Mouse (Mus musculus): ENCODE data around the gene Ephx4. TPM values are rescaled to one million over a fixed set of nuclear protein-coding genes. Genes with fewer than 3 reads are reported as not detected.

Ephx4 gene
- 0.05 TPM in 1 of 2 replicates, not detected in the other for polyA plus RNA-seq (2012)

DNA sequence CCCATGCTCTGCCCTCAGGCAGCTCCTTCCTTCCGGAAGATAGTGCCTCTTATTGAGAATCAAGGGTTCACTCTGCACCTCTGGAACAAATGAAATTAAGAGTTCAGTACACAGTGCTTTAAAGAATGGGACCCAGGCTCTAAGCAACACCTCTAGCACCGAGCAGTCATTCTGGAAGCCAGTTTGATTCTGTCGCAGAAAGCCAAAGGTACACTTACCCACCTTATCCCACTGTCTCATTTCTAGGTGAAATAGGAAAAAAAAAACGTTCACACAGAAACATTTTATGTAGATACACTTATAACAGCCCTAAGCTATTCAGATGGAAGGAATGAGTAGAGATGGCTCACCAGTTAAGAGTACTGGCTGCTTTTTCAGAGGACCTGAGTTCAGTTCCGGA, at the start of gene Ephx4:
Gene Ephx4, plus strand, starts transcription at position 301 of the 400 bp plus-strand sequence.

DNA sequence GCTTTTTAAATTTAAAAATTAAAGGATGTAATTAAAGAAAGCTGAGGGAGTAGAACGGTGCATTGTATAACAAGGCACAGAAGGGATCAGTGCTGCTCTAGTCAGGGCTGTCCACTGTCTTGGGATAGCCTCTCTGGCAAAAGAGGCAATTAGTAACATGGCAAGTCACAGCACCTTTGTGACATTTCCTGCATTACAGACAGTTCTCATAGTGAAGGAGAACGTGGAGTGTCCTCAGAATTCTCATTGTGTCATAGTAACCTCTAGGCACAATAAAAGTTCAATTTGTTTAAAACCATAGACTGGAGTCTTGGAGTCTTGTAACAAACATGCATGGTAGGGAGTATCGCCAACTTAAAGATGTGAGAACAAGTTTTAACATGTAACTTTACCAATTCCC, 28.7 kb downstream of the Ephx4 start, which contains the start of gene Lpcat2b:
Gene Lpcat2b, plus strand, starts transcription at position 301 of the 400 bp plus-strand sequence.

DNA sequence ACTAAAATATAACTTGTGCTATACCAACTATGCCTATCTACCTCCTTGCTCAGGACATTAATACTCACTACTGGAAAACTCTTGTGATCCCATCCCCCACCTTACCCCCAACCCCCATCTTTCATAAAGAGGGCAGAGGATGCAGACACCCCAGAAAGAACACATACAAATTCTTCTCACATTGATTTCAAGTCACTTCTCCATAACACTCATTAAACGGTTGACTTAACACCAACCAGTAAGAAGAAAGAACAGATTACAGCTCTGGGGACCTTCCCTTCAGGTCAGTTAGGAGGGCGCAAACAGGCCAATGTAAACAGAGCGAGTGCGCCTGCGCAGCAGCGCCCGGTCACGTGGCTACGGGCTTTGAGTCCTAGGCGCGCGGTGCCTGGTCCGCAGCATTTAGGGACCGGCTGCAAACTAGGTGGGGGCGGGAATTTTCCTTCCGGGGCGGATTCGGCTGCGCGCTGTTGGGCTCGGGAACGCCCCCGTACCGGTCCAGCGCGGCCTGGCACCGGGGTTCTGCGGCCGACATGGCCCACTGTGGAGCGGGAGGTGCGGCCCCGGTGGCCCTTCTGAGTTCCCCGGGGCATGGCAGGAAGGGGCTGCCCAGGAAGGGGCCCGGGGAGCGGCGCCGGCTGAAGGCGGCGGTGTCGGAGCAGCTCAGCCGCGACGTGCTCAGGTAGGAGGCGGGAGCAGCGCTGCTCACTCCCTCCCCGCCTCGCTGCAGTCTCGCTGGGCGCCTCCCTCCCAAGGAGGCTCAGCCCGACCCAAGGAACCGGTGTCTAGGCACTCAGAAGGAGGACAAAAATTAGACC, 35.1 kb downstream of the Ephx4 start, which contains the start of gene Btbd8:
Gene Btbd8, plus strand, starts transcription at position 534 of the 818 bp plus-strand sequence.

Other genes starting within 250 kb of the Ephx4 start
- 3.6 and 8.4 TPM in 2 replicates for gene Tgfbr3, start 113.1 kb upstream of the Ephx4 start, polyA plus RNA-seq (2012)
- gene Brdt, start 71.6 kb upstream of the Ephx4 start, polyA plus RNA-seq (2012): 0.04 and 0.10 TPM in 2 replicates
- 0.04 TPM in 1 of 2 replicates, not detected in the other for gene Lpcat2b, start 28.8 kb downstream of the Ephx4 start, polyA plus RNA-seq (2012)
- gene Btbd8, start 35.3 kb downstream of the Ephx4 start, polyA plus RNA-seq (2012): 1.3 TPM in 2 replicates
- gene Gm42669, start 104.9 kb downstream of the Ephx4 start, polyA plus RNA-seq (2012): 0.09 TPM in 1 of 2 replicates, not detected in the other
- not detected in 2 replicates for gene 1700028K03Rik, start 132.0 kb downstream of the Ephx4 start, polyA plus RNA-seq (2012)
- 5.1 and 5.6 TPM in 2 replicates for gene Rpap2, start 194.6 kb downstream of the Ephx4 start, polyA plus RNA-seq (2012)
- gene Glmn, start 195.2 kb downstream of the Ephx4 start, polyA plus RNA-seq (2012): 0.64 and 0.88 TPM in 2 replicates

All from megakaryocyte-erythroid progenitor cell, adult 5 weeks (primary cell).